Mouse (Mus musculus): ENCODE results near the gene Ang5. TPM values are rescaled to one million over a fixed set of nuclear protein-coding genes. Genes with fewer than 3 reads are reported as not detected.
"Not testable (repeated sequence)": the region's sequence is repeated elsewhere in the genome, so short reads cannot be mapped to it uniquely, and the experiment has no call there.

Ang5 gene
- not detected in 3 replicates for total RNA-seq (2017)

GRCm38 (mm10) chr14:43956769-43957168 lies at the start of gene Ang5:
TSS of gene Ang5 (plus strand) at chr14:43957069.
- not testable (repeated sequence) for ATAC-seq (replicated peaks; ENCODE audit: insufficient number of reproducible peaks, low FRiP score, low TSS enrichment, poor library complexity, severe bottlenecking)

GRCm38 (mm10) chr14:43918214-43918613 lies 38.7 kb upstream of the Ang5 start:
- ATAC-seq (replicated peaks; ENCODE audit: insufficient number of reproducible peaks, low FRiP score, low TSS enrichment, poor library complexity, severe bottlenecking) = not testable (repeated sequence)

GRCm38 (mm10) chr14:43923459-43923858 lies 33.4 kb upstream of the Ang5 start, which contains the start of gene Ear10:
TSS of gene Ear10 (minus strand) at chr14:43923559.
- ATAC-seq (replicated peaks; ENCODE audit: insufficient number of reproducible peaks, low FRiP score, low TSS enrichment, poor library complexity, severe bottlenecking) = not testable (repeated sequence)

- ATAC-seq (replicated peaks; ENCODE audit: insufficient number of reproducible peaks, low FRiP score, low TSS enrichment, poor library complexity, severe bottlenecking) = 0 out of 2 replicates have a peak, but pooled peaks have one; percentile 63
Measured at GRCm38 (mm10) chr14:43924688-43925403, 32.0 kb upstream of the Ang5 start, which contains the start of gene Gm8113. TSS of gene Gm8113 (plus strand) at chr14:43925390.

GRCm38 (mm10) chr14:43925404-43925950 lies 31.4 kb upstream of the Ang5 start:
- ATAC-seq (replicated peaks; ENCODE audit: insufficient number of reproducible peaks, low FRiP score, low TSS enrichment, poor library complexity, severe bottlenecking) = not testable (repeated sequence)

- ATAC-seq (replicated peaks; ENCODE audit: insufficient number of reproducible peaks, low FRiP score, low TSS enrichment, poor library complexity, severe bottlenecking) = not testable (repeated sequence)
Measured at GRCm38 (mm10) chr14:43932991-43933390, 23.9 kb upstream of the Ang5 start.

- not testable (repeated sequence) for ATAC-seq (replicated peaks; ENCODE audit: insufficient number of reproducible peaks, low FRiP score, low TSS enrichment, poor library complexity, severe bottlenecking)
Measured at GRCm38 (mm10) chr14:43933399-43933798, 23.5 kb upstream of the Ang5 start.

- not testable (repeated sequence) for ATAC-seq (replicated peaks; ENCODE audit: insufficient number of reproducible peaks, low FRiP score, low TSS enrichment, poor library complexity, severe bottlenecking)
Measured at GRCm38 (mm10) chr14:43953382-43953781, 3.5 kb upstream of the Ang5 start.

- ATAC-seq (replicated peaks; ENCODE audit: insufficient number of reproducible peaks, low FRiP score, low TSS enrichment, poor library complexity, severe bottlenecking) = not testable (repeated sequence)
Measured at GRCm38 (mm10) chr14:43955074-43955473, 1.8 kb upstream of the Ang5 start.

- ATAC-seq (replicated peaks; ENCODE audit: insufficient number of reproducible peaks, low FRiP score, low TSS enrichment, poor library complexity, severe bottlenecking) = no peak
Measured at GRCm38 (mm10) chr14:43983454-43983853, 26.6 kb downstream of the Ang5 start.

- ATAC-seq (replicated peaks; ENCODE audit: insufficient number of reproducible peaks, low FRiP score, low TSS enrichment, poor library complexity, severe bottlenecking) = peak; percentile 85
Measured at GRCm38 (mm10) chr14:43983897-43984296, 27.0 kb downstream of the Ang5 start.

GRCm38 (mm10) chr14:43986147-43986546 lies 29.3 kb downstream of the Ang5 start:
- ATAC-seq (replicated peaks; ENCODE audit: insufficient number of reproducible peaks, low FRiP score, low TSS enrichment, poor library complexity, severe bottlenecking) = no peak

- ATAC-seq (replicated peaks; ENCODE audit: insufficient number of reproducible peaks, low FRiP score, low TSS enrichment, poor library complexity, severe bottlenecking) = peak; percentile 59
Measured at GRCm38 (mm10) chr14:43987404-43987803, 30.5 kb downstream of the Ang5 start.

GRCm38 (mm10) chr14:43998455-43999000 lies 41.7 kb downstream of the Ang5 start:
- ATAC-seq (replicated peaks; ENCODE audit: insufficient number of reproducible peaks, low FRiP score, low TSS enrichment, poor library complexity, severe bottlenecking) = not testable (repeated sequence)

- ATAC-seq (replicated peaks; ENCODE audit: insufficient number of reproducible peaks, low FRiP score, low TSS enrichment, poor library complexity, severe bottlenecking) = no peak
Measured at GRCm38 (mm10) chr14:44001600-44001999, 44.7 kb downstream of the Ang5 start.

GRCm38 (mm10) chr14:44002169-44002568 lies 45.3 kb downstream of the Ang5 start, which contains the start of gene Ang6:
TSS of gene Ang6 (minus strand) at chr14:44002269.
- ATAC-seq (replicated peaks; ENCODE audit: insufficient number of reproducible peaks, low FRiP score, low TSS enrichment, poor library complexity, severe bottlenecking) = no peak

GRCm38 (mm10) chr14:44008021-44008420 lies 51.2 kb downstream of the Ang5 start:
- not testable (repeated sequence) for ATAC-seq (replicated peaks; ENCODE audit: insufficient number of reproducible peaks, low FRiP score, low TSS enrichment, poor library complexity, severe bottlenecking)

- not testable (repeated sequence) for ATAC-seq (replicated peaks; ENCODE audit: insufficient number of reproducible peaks, low FRiP score, low TSS enrichment, poor library complexity, severe bottlenecking)
Measured at GRCm38 (mm10) chr14:44009686-44010085, 52.8 kb downstream of the Ang5 start.

All from monocyte, adult 5-6 weeks (primary cell).